Mouse (Mus musculus) liver, adult 2 months (tissue): ENCODE measurements around the gene Ceacam9. TPM values are rescaled to one million over a fixed set of nuclear protein-coding genes. Genes with fewer than 3 reads are reported as not detected.

Experiments used
- DNase-seq: peaks from one replicate; pipeline ENCODE4 v3.0.0-alpha.2; 2011; ENCODE audit warnings: low read depth, low spot score; ENCODE audit errors: extremely low read depth
- H3K27ac ChIP-seq: fragments of 200-500 bp; replicated peaks from 2 replicates; pipeline ENCODE4 v1.5.1; 2012; ENCODE audit warnings: low read depth, mild to moderate bottlenecking, control low read depth, inconsistent platforms, low read length; ENCODE audit not compliant: insufficient read depth
- H3K27me3 ChIP-seq: fragments of 200-500 bp; 2 replicates; pipeline ENCODE4 v1.6.1; 2012; ENCODE audit warnings: mild to moderate bottlenecking, moderate library complexity, low read length, inconsistent platforms; ENCODE audit not compliant: control insufficient read depth, insufficient read depth
- H3K36me3 ChIP-seq: fragments of 200-500 bp; 2 replicates; pipeline ENCODE4 v1.6.1; 2012; ENCODE audit warnings: low read length, inconsistent platforms; ENCODE audit not compliant: control insufficient read depth, insufficient read depth
- H3K4me1 ChIP-seq: fragments of 200-500 bp; 2 replicates; pipeline ENCODE4 v1.6.1; 2011; ENCODE audit warnings: low read length; ENCODE audit not compliant: control insufficient read depth, insufficient read depth
- H3K4me3 ChIP-seq: fragments of 200-500 bp; 2 replicates; pipeline ENCODE4 v1.5.1; 2011; ENCODE audit warnings: low read depth, mild to moderate bottlenecking, control low read depth, low read length, moderate library complexity; ENCODE audit not compliant: insufficient read depth
- H3K79me2 ChIP-seq: fragments of 200-500 bp; 2 replicates; pipeline ENCODE4 v1.6.1; 2012; ENCODE audit warnings: inconsistent platforms, mild to moderate bottlenecking, low read length, moderate library complexity; ENCODE audit not compliant: control insufficient read depth, insufficient read depth
- H3K9ac ChIP-seq: fragments of 200-500 bp; 2 replicates; pipeline ENCODE4 v1.6.1; 2012; ENCODE audit warnings: low read depth, mild to moderate bottlenecking, control low read depth, inconsistent platforms, low read length
- CTCF ChIP-seq: fragments of 200-500 bp; IDR thresholded peaks from 2 replicates; pipeline ENCODE4 v1.5.1; 2011; ENCODE audit warnings: low read depth, low read length, control low read depth
- POLR2A ChIP-seq: fragments of 200-500 bp; IDR thresholded peaks from 2 replicates; pipeline ENCODE4 v1.6.1; 2011; ENCODE audit warnings: low read length, control low read depth; ENCODE audit not compliant: insufficient read depth; ENCODE audit errors: extremely low read depth
- WGBS: fragments of 180-500 bp; shearing (Covaris S2); methylation state at CpG from one replicate; pipeline ENCODE4 v1.1.7; 2018; 5-methylcytosine and 5-hydroxymethylcytosine counted together
- polyA plus RNA-seq: library from polyadenylated mRNA; depleted of rRNA; stranded (reverse); fragments of >200 nt; gene quantifications from 2 replicates; pipeline ENCODE4 v1.2.3, GENCODE M21; 2012; rRNA removed
- total RNA-seq: library from RNA; depleted of rRNA; stranded (reverse); fragments of >200 nt; gene quantifications from 2 replicates; pipeline ENCODE4 v1.2.3, GENCODE M21; 2014; rRNA removed

Ceacam9 gene
- total and polyA plus RNA-seq, 2 experiments = not detected

DNA sequence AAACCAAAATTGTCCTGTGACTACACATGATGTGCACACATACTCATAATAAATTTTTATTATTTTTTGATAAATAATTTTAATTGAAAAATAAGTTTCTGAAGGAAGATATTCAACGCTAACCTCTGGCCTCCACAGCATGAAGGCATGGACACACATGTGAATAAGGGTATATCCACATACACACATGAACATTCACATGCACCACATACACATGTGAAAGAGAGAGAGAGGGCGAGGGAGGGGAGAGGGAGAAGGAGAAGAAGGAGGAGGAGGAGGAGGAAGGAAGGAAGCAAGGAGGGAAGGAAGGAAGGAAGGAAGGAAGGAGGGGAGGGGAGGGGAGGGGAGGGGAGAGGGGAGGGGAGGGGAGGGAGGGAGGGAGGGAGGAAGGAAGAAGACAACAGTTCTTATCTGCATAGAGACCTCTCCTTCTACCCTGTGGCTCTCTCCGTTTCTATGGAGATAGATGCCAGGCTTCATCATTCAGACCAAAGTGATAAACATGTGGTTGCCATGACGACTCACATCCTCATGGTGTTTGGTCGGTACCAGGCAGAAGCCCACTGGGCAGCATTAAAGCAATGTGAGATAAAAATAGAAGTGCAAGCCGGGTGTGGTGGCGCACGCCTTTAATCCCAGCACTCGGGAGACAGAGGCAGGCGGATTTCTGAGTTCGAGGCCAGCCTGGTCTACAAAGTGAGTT, 37.3 kb downstream of the Ceacam9 start:
- H3K36me3 ChIP-seq = no peaks in the 10 kb centered on the region
- no peak overlapping the region for H3K4me3 ChIP-seq
- no peak for DNase-seq
- no peaks in the 10 kb centered on the region for H3K27me3 ChIP-seq
- H3K79me2 ChIP-seq = no peaks in the 10 kb centered on the region
- 85% methylated on average over 11 of the region's 11 CpGs for WGBS
- no peaks in the 10 kb centered on the region for H3K4me1 ChIP-seq
- TF ChIP-seq POLR2A = no peak
- no peak for TF ChIP-seq CTCF
- no peak overlapping the region for H3K9ac ChIP-seq
- H3K27ac ChIP-seq = no peak overlapping the region

DNA sequence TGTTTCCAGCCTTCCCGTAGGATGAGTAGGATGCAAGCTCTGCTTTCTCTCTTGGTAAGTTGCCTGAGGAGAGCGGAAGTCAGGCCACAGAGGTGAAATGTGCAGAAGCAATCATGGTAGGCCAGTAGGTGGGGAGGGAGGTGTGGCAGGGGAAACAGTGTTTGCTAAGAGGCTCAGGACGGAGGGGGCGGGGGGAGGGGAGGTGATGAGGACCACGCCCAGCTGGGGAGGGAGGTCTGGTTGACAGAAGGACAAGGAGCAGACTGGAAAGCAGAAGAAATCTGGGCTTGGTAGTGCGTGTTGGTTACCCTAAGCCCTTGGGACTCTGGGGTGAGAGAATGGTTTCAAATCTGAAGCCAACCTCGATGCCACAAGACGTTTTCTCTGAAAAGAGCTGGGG, 38.6 kb downstream of the Ceacam9 start:
- no peaks in the 10 kb centered on the region for H3K27me3 ChIP-seq
- no peak overlapping the region for H3K4me3 ChIP-seq
- no peaks in the 10 kb centered on the region for H3K4me1 ChIP-seq
- H3K9ac ChIP-seq = no peak overlapping the region
- DNase-seq = no peak
- TF ChIP-seq POLR2A = no peak
- no peak for TF ChIP-seq CTCF
- WGBS = 29% methylated on average over 8 of the region's 8 CpGs
- H3K36me3 ChIP-seq = no peaks in the 10 kb centered on the region
- no peak overlapping the region for H3K27ac ChIP-seq
- H3K79me2 ChIP-seq = no peaks in the 10 kb centered on the region

DNA sequence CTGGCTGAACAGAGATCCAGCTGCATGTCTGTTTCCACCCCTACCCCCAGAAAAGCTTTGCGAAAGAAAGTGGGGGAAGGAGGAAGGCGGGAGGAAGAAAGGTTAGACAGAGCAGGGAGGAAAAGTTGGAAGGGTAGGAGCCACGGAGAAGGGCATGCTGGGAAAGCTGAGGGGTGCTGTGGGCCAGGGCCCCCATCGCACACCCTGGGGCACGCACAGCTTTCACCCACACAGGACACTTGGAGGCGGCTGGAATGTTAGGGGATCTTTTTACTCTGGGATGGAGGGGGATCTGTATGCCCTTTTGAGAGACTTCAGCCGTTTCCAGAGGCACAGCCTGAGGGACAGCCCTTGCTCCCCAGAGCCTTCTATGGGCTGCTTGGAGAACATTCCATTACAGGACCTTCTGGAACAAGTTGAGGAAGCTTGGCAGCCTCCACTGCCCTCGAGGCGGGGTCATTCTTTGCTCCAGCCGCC, 39.3 kb downstream of the Ceacam9 start:
- Histone ChIP-seq H3K27me3 (no peaks in the 10 kb centered on the region), H3K4me3 (no peak overlapping the region), H3K27ac (0 out of 2 replicates have a peak overlapping the region, but pooled peaks have one; percentile 34), H3K79me2 (no peaks in the 10 kb centered on the region), H3K4me1 (no peaks in the 10 kb centered on the region), H3K36me3 (no peaks in the 10 kb centered on the region), H3K9ac (no peak overlapping the region; the same call in 1 of the 2 replicates)
- peak; percentile 20 for DNase-seq
- 67% methylated on average over 10 of the region's 10 CpGs for WGBS
- TF ChIP-seq CTCF (no peak), POLR2A (no peak)

DNA sequence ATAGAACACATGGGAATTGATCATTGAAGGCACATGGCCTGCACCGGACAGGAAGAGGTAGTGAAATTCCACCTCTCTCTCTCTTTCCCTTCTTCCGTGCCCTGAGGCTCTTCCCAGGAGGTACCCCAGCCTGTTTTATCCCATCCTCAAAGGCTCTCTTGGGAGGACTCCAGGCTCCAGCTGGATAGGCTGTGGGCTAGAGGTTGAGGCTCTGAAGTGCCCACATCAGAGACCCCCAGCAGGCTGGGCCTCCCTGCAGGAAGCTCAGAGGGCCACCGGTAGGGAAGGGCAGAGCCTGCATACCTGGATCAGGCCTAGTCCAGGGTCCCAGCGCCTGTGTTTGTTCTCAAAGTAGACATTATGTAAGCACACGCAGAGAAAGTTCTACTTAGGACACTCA, 39.9 kb downstream of the Ceacam9 start:
- WGBS = 70% methylated on average over 5 of the region's 5 CpGs
- no peaks in the 10 kb centered on the region for H3K79me2 ChIP-seq
- no peak overlapping the region for H3K4me3 ChIP-seq
- H3K27ac ChIP-seq = 0 out of 2 replicates have a peak overlapping the region, but pooled peaks have one; percentile 27
- TF ChIP-seq CTCF = no peak
- no peak for TF ChIP-seq POLR2A
- no peaks in the 10 kb centered on the region for H3K36me3 ChIP-seq
- no peaks in the 10 kb centered on the region for H3K4me1 ChIP-seq
- no peak overlapping the region for H3K9ac ChIP-seq
- H3K27me3 ChIP-seq = no peaks in the 10 kb centered on the region
- no peak for DNase-seq

DNA sequence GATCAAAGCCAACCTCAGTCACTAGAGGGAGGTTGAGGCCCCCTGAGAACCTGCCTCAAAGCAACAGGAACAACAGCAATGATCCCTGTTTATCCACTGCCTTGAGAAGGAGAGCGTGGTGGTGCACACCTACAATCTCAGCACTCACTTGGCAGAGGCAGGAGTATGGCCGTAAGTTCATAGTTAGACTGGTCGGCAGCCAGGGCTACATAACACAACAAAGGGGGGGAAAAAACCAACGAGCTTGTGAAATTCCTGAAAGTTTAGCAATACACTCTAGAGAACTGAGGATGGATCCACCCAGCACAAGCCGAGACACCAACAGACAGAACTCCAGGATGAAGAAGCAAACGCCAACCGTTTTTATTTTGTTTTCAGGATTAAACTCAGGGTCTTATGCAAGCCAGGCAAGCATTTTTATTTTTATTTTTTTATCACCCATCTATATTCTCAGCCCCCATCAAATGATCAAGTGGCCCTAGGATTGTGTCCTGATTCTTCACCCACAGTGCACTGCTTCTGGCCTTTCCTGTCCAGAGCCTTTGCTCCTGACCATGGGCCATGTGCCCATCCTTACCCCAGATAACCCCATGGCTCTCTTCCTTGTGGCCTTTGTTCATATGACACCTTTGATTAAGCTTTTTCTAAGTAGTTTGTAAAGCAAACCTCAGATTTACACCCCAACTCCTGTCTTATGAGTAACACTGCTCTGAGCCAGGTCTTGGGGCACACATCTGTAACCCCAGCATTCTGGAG, 41.9 kb downstream of the Ceacam9 start:
- 73% methylated on average over 7 of the region's 7 CpGs for WGBS
- Histone ChIP-seq H3K4me1 (no peaks in the 10 kb centered on the region), H3K79me2 (no peaks in the 10 kb centered on the region), H3K27me3 (no peaks in the 10 kb centered on the region), H3K9ac (no peak overlapping the region), H3K4me3 (no peak overlapping the region), H3K36me3 (no peaks in the 10 kb centered on the region), H3K27ac (no peak overlapping the region)
- TF ChIP-seq POLR2A (no peak), CTCF (no peak)
- no peak for DNase-seq

DNA sequence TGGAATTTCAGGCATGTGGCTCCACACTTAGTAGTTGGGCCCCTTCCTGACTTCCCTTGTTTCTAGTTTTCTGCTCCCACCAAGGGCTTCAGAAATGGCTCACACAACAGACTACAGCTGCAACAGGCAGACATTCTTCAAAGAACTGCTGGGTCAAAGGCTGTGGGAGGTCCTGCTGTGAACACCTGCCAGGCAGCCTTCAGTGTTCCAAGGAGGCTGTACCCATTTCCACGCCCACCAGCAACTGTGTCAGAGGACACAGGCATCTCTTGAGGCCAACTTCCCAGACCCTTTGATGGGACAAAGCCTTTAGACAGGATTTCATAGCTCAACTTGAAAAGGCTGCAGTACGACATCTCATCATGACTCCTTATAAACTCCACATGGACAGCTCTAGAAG, 44.7 kb downstream of the Ceacam9 start:
- no peaks in the 10 kb centered on the region for H3K27me3 ChIP-seq
- no peak overlapping the region for H3K4me3 ChIP-seq
- WGBS = 88% methylated on average over 2 of the region's 2 CpGs
- no peaks in the 10 kb centered on the region for H3K79me2 ChIP-seq
- H3K36me3 ChIP-seq = no peaks in the 10 kb centered on the region
- no peak for DNase-seq
- TF ChIP-seq CTCF (no peak), POLR2A (no peak)
- no peak overlapping the region for H3K27ac ChIP-seq
- H3K4me1 ChIP-seq = no peaks in the 10 kb centered on the region
- H3K9ac ChIP-seq = no peak overlapping the region

Other genes starting within 250 kb of the Ceacam9 start
- not detected in 2 replicates for gene Npas1, start 244.2 kb upstream of the Ceacam9 start, total RNA-seq
- not detected in 2 replicates for gene Npas1, start 244.2 kb upstream of the Ceacam9 start, polyA plus RNA-seq
- 30.4 and 38.9 TPM in 2 replicates for gene Arhgap35, start 106.9 kb upstream of the Ceacam9 start, total RNA-seq
- gene Arhgap35, start 106.9 kb upstream of the Ceacam9 start, polyA plus RNA-seq = 20.7 and 22.2 TPM in 2 replicates
- not detected in 2 replicates for gene Ceacam15, start 46.2 kb upstream of the Ceacam9 start, total RNA-seq
- not detected in 2 replicates for gene Ceacam15, start 46.2 kb upstream of the Ceacam9 start, polyA plus RNA-seq
- gene Ap2s1, start 16.5 kb downstream of the Ceacam9 start, total RNA-seq = 116 and 134 TPM in 2 replicates
- 171 and 195 TPM in 2 replicates for gene Ap2s1, start 16.5 kb downstream of the Ceacam9 start, polyA plus RNA-seq
- 1.8 and 3.4 TPM in 2 replicates for gene Slc1a5, start 59.4 kb downstream of the Ceacam9 start, total RNA-seq
- 2.6 and 4.2 TPM in 2 replicates for gene Slc1a5, start 59.4 kb downstream of the Ceacam9 start, polyA plus RNA-seq
- gene Strn4, start 94.0 kb downstream of the Ceacam9 start, total RNA-seq = 18.7 and 26.3 TPM in 2 replicates
- gene Strn4, start 94.0 kb downstream of the Ceacam9 start, polyA plus RNA-seq = 39.5 and 52.7 TPM in 2 replicates
- 5.5 and 6.3 TPM in 2 replicates for gene Fkrp, start 94.8 kb downstream of the Ceacam9 start, total RNA-seq
- 14.3 and 15.3 TPM in 2 replicates for gene Fkrp, start 94.8 kb downstream of the Ceacam9 start, polyA plus RNA-seq
- 2.5 and 5.1 TPM in 2 replicates for gene Prkd2, start 121.0 kb downstream of the Ceacam9 start, total RNA-seq
- gene Prkd2, start 121.0 kb downstream of the Ceacam9 start, polyA plus RNA-seq = 7.8 and 11.7 TPM in 2 replicates
- under 0.01 and 0.20 TPM in 2 replicates for gene Dact3, start 153.4 kb downstream of the Ceacam9 start, total RNA-seq
- gene Dact3, start 153.4 kb downstream of the Ceacam9 start, polyA plus RNA-seq = 0.52 and 0.64 TPM in 2 replicates
- gene Gng8, start 169.9 kb downstream of the Ceacam9 start, total RNA-seq = not detected in 2 replicates
- 0.25 and 0.26 TPM in 2 replicates for gene Gng8, start 169.9 kb downstream of the Ceacam9 start, polyA plus RNA-seq
- gene Ptgir, start 184.6 kb downstream of the Ceacam9 start, total RNA-seq = 0.07 and 0.09 TPM in 2 replicates
- 0.09 and 0.33 TPM in 2 replicates for gene Ptgir, start 184.6 kb downstream of the Ceacam9 start, polyA plus RNA-seq
- 64.9 and 77.4 TPM in 2 replicates for gene Calm3, start 202.2 kb downstream of the Ceacam9 start, total RNA-seq
- gene Calm3, start 202.2 kb downstream of the Ceacam9 start, polyA plus RNA-seq = 72.0 and 78.1 TPM in 2 replicates
- gene Pnmal2, start 222.8 kb downstream of the Ceacam9 start, total RNA-seq = under 0.01 and 0.07 TPM in 2 replicates
- 0.02 and 0.10 TPM in 2 replicates for gene Pnmal2, start 222.8 kb downstream of the Ceacam9 start, polyA plus RNA-seq
- gene Pnmal1, start 237.8 kb downstream of the Ceacam9 start, total RNA-seq = not detected in 2 replicates
- not detected in 2 replicates for gene Pnmal1, start 237.8 kb downstream of the Ceacam9 start, polyA plus RNA-seq